Mouse (Mus musculus) A20 (cell line): ENCODE results near the gene Wasf2.

Experiments
- DNase-seq: peaks from one replicate; pipeline ENCODE4 v3.0.0-alpha.2; 2011; ENCODE audit warnings: low read depth, low spot score

Wasf2 gene

DNA sequence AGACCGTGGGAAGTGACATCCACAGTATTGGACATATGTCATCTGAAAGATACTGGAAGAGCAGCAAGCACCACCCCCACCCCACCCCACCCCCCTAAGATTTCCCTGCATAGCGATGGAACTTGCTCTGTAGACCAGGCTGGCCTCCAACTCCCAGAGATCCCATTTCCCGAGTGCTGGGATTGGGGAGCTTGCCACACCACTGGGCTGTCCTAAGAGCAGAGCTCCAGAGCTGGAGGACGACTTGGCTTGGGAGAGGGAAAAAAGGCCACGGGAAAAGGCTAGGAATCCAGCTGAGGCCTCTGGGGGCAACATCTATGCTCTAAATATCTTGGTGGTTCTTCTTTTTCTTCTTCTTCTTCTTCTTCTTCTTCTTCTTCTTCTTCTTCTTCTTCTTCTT is 104.5 kb downstream of the Wasf2 start:
- no peak for DNase-seq

DNA sequence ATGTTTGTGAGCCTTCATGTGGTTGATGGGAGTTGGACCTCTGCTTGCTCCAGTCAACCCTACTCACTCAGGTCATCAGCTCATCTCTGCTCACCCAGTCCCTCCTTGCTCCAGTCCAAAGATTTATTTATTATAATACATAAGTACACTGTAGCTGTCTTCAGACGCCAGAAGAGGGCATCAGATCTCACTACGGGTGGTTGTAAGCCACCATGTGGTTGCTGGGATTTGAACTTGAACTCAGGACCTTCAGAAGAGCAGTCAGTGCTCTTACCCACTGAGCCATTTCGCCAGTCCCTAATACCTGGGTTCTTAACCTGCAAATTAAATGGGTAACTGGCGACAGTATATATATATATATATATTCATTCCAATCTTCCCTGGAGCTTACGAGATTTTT is 105.1 kb downstream of the Wasf2 start:
- DNase-seq: peak; percentile 16

DNA sequence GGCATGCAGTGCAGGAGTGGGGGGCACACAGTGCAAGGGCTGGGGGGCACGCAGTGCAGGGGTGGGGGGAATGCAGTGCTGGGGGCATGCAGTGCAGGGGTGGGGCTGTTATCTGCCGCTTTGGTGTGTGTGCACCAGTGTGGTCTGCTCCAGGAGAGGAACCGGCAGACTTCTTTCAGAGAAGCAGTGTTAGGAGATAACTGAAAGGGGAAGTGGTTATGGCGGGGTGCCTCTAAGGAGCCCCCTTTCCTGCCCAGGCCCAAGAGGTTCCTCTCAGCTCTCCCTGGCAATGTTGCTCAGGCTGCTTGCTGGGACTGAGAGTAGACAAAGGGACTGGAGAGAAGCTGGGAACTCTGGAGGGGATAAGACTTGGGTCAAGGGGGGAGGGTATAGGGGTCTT is 107.6 kb downstream of the Wasf2 start:
- peak; percentile 76 for DNase-seq

- DNase-seq: no peak
Observed at GRCm38 (mm10) chr4:133240490-133240921, 110.2 kb downstream of the Wasf2 start, which contains the start of gene Map3k6. TSS of gene Map3k6 (plus strand) at chr4:133240818.

DNA sequence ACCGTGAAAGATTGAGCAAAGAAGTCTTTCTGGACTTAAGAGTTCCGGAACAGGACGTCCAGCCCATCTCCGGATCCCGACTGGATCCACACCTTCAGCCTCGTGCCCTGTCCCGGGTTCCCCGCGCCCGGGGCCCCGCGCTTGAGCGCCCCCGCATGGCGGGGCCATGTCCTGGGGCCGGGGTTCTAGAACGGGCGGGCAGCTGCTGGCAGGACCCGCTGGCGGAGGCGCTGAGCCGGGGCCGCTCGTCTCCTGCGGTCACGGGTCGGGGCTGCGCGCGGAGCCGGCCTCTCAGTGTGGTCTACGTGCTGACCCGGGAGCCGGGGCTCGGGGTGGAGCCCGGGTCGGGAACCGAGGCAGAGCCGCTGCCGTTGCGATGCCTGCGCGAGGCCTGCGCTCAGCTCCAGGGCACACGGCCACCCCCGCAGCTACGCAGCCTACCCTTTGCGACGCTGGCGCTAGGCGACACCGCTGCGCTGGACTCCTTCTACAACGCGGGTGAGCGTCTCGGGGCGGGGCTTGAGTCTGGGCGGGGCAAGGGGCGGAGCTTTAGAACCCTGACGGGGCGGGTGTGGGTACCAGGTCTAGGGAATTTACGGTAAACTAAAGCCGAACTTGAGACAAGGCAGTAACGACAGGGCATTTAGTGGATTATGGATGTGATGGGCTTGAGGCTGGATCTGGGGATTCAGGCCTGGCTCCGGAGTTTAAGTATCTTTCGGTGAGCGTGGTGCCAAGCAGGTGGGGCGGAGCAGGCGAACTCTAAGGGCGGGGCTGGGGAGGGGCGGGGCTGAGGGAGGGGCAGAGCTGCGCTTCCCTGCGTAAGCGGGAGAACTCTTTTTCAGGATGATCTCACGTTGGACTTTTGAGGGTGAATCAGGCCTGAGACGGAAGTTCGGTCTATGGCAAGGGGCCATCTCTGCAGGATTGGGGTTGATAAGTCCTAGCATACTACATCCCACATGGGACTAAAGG is 110.9 kb downstream of the Wasf2 start:
- peak; percentile 91 for DNase-seq

DNA sequence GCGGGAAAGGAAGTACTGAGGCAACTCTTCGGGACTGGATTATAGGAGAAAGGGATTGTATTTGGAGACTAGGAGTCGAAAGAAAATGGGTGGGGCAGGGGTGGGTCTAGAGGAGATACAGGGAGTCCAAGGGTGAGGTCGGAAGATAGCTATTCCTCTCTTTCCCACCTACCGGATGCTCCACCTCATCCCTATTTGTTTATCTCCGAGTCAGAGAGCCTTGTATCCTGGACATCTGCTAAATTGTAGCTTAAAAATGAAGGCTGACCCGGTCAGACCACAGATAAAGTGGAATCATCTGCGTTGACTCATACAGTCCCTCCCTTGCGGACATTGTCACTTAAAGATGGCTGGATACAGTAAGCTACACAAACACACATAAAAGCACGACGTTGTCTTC is 111.6 kb downstream of the Wasf2 start:
- no peak for DNase-seq

- DNase-seq: no peak
Observed at GRCm38 (mm10) chr4:133242710-133243109, 112.4 kb downstream of the Wasf2 start.

DNA sequence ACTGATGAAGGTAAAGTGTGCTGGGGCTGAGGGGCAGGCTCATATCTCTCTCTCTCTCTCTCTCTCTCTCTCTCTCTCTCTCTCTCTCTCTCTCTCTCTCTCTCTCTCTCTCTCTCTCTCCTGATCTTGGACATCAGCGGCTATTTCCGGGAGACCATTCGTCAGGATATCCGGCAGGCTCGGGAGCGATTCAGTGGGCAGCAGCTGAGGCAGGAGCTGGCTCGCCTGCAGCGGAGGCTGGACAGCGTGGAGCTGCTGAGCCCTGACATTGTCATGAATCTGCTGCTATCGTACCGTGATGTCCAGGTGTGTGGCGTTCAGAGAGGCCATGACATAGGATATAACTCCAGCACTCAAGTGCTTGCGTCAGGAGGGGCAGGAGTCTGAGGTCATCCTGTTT is 113.2 kb downstream of the Wasf2 start:
- DNase-seq: no peak

DNA sequence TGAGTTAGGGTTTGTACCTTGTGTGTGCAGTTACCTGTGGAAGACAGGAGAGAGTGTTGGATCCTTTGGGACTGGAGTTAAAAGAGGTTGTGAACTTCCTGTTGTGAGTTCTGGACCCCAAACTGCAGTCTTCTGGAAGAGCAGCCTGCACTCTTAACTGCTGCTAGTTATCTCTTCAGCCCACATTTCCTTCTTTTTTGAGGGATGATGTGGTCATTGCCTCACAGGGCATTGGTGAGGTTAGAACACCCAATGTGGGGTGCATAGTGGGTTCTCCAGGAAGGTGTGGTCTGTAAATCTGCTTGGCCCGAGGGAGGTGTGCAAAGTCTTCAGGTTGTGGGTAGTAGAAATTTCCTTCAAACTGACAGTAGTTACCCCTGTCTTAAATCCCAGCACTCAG is 114.0 kb downstream of the Wasf2 start:
- DNase-seq: no peak

- no peak for DNase-seq
Observed at GRCm38 (mm10) chr4:133247072-133247471, 116.8 kb downstream of the Wasf2 start.

DNA sequence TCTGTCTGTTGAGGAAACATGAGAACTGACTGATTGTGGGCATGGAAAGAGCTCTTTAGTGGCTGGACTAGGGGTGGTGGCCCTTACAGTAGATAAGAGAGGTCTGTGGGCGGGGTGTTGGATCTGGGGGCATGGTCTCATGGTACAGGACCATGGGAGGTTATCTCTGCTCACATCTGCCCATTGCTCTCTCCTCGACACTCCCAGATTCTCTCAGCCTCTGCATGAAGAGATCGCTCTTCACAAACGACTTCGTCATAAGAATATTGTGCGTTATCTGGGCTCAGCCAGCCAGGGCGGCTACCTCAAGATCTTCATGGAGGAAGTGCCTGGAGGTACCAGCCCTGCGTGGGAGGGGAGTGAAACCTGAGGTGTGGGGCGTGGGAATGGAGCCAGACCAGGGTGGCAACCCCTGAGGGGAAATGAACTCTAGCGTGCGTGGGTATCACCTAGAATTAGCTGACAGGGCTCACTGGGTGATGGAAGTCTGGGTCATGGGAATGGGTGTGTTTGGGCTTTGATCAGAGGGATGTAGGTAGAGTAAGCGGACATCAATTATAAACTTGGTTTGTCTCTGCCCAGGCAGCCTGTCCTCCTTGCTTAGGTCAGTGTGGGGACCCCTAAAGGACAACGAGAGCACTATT is 117.6 kb downstream of the Wasf2 start:
- no peak for DNase-seq
